Mouse (Mus musculus): ENCODE measurements around the gene Gm20388.

GRCm38 (mm10) chr8:122726789-122727188, 2816.1 kb downstream of the Gm20388 start:
- TF ChIP-seq CTCF (IDR thresholded peaks at IDR 0.05; ENCODE audit: low read depth) (no peak), EP300 (IDR thresholded peaks at IDR 0.05; ENCODE audit: low read depth) (no peak)

Data from liver, embryonic 14.5 days (tissue).